Mouse (Mus musculus) bone marrow, adult 2 months (tissue): ENCODE results near the gene Ciapin1. TPM values are rescaled to one million over a fixed set of nuclear protein-coding genes. Genes with fewer than 3 reads are reported as not detected.
A peak's percentile ranks its signal among the peaks of the same experiment; 100 is the strongest.

Experiments
- H3K27ac ChIP-seq: fragments of 200-500 bp; 2 replicates; pipeline ENCODE4 v1.5.1; 2012; ENCODE audit warnings: low read depth, mild to moderate bottlenecking, control low read depth, inconsistent platforms, low read length; ENCODE audit not compliant: control insufficient read depth, poor library complexity, insufficient read depth
- H3K4me1 ChIP-seq: fragments of 200-500 bp; 2 replicates; pipeline ENCODE4 v1.6.1; 2011; ENCODE audit warnings: low read length; ENCODE audit not compliant: control insufficient read depth, insufficient read depth
- H3K4me3 ChIP-seq: fragments of 200-500 bp; replicated peaks from 2 replicates; pipeline ENCODE3; 2011; ENCODE audit warnings: mild to moderate bottlenecking, low read depth, low read length, control low read depth; ENCODE audit not compliant: control insufficient read depth
- CTCF ChIP-seq: fragments of 200-500 bp; IDR thresholded peaks from 2 replicates; pipeline ENCODE4 v1.5.1; 2011; ENCODE audit warnings: low read length, control low read depth; ENCODE audit not compliant: control insufficient read depth, insufficient read depth
- POLR2A ChIP-seq: fragments of 200-500 bp; IDR thresholded peaks from 2 replicates; pipeline ENCODE4 v1.6.1; 2011; ENCODE audit warnings: low read depth, mild to moderate bottlenecking, control low read depth, low read length, borderline replicate concordance; ENCODE audit not compliant: control insufficient read depth
- WGBS: fragments of 180-500 bp; shearing (Covaris S2); methylation state at CpG from one replicate; pipeline ENCODE4 v1.1.7; 2018; 5-methylcytosine and 5-hydroxymethylcytosine counted together
- polyA plus RNA-seq: library from polyadenylated mRNA; stranded (reverse); fragments of >200 nt; gene quantifications from 2 replicates; pipeline ENCODE4 v1.2.4, GENCODE M21; 2011; ENCODE audit warnings: low replicate concordance; ENCODE audit not compliant: missing spikeins, insufficient read depth, insufficient read length

Gene Ciapin1
- polyA plus RNA-seq, 1 experiment, result 38.1 TPM

DNA sequence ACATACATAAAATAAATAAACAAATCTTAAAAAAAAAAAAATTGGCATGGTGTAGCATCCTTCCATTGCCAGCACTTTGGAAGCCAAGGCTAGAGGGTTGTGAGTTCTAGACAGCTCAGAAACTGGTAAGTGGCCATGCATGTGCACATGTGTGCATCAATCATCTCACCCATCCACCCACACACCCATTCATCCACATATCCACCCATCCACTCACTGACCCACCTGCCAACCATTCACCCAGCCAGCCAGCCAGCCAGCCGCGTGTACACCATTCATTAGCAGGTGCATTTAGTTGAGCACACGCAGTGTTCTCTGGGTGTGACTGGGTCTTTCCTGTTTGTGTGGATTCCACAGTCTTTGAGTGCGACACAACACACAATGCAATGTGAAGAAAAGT is 32.3 kb downstream of the Ciapin1 start:
- H3K4me3 ChIP-seq, result no peak overlapping the region
- 75% methylated on average over 4 of the region's 4 CpGs for WGBS
- TF ChIP-seq CTCF (no peak), POLR2A (no peak)
- no peak overlapping the region for H3K27ac ChIP-seq
- peaks cover 3% of the 10 kb centered on the region for H3K4me1 ChIP-seq

DNA sequence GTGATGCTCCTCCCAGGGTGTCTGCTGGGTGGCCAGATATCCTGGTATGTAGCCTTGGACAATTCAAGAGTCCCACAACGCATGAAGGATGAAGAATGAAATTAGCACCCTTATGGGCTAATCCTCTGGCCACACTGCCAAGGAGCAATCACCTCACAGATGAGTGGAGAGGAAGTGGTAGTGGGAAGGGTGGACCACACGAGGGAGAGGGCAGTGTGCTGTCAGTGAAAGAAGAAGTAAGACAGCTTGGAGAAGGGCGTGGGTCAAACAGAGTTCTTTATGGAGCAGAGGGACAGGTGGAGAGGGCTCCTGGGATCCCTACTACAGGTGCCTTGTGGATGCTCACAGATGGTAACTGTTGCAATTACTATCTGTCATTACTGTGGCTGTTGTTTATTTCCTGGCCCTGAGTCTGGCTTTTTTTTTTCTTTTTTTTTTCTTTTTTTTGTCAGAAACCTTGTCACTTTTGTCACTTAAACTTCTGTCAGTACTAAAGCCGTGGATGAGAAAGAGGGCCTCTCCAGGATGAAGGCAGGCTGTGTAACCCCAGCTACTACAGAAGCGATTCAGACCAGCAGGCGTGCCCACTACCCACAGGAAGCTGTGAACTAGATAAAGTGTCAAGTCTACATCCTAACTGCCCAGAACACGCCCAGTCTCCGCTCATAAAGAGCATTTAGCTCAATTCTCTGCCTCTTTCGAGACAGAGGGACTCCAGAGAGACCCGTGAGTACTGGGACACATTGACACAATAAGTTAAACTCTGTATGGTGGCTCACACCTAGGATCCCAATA is 33.4 kb downstream of the Ciapin1 start:
- H3K27ac ChIP-seq, result no peak overlapping the region
- WGBS, result 6% methylated on average over 10 of the region's 10 CpGs
- no peak for TF ChIP-seq POLR2A
- no peak for TF ChIP-seq CTCF
- H3K4me3 ChIP-seq, result no peak overlapping the region
- peaks cover 3% of the 10 kb centered on the region for H3K4me1 ChIP-seq

DNA sequence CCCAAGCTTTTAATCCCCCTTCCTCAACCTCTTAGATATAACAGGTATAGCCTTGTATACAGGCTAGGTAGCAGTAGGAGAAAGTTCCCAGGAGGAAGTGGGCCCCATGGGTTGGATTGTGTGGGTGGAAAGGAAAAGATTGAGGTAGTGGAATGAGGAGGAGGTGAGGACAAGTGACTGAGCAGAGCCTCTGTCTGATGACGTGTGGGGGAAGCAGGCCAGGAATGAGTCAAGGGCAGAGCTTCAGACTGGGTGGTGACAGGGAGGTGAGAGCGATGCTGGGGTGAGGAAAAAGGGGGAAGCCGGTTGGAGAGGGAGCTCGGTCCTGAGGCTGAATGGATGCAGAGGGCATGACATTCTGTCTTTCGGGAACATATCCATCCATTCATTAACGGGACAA is 34.6 kb downstream of the Ciapin1 start:
- WGBS, result 68% methylated on average over 6 of the region's 6 CpGs
- no peak overlapping the region for H3K27ac ChIP-seq
- H3K4me3 ChIP-seq, result no peak overlapping the region
- H3K4me1 ChIP-seq, result peaks cover 3% of the 10 kb centered on the region
- TF ChIP-seq POLR2A, result no peak
- TF ChIP-seq CTCF, result no peak

GRCm38 (mm10) chr8:94802375-94802774 is 35.8 kb downstream of the Ciapin1 start:
- Histone ChIP-seq H3K27ac (peak overlapping the region; percentile 37; the same call in 1 of the 2 replicates), H3K4me3 (no peak overlapping the region), H3K4me1 (peaks cover 3% of the 10 kb centered on the region)
- no peak for TF ChIP-seq CTCF
- no peak for TF ChIP-seq POLR2A
- 15% methylated on average over 4 of the region's 4 CpGs for WGBS

DNA sequence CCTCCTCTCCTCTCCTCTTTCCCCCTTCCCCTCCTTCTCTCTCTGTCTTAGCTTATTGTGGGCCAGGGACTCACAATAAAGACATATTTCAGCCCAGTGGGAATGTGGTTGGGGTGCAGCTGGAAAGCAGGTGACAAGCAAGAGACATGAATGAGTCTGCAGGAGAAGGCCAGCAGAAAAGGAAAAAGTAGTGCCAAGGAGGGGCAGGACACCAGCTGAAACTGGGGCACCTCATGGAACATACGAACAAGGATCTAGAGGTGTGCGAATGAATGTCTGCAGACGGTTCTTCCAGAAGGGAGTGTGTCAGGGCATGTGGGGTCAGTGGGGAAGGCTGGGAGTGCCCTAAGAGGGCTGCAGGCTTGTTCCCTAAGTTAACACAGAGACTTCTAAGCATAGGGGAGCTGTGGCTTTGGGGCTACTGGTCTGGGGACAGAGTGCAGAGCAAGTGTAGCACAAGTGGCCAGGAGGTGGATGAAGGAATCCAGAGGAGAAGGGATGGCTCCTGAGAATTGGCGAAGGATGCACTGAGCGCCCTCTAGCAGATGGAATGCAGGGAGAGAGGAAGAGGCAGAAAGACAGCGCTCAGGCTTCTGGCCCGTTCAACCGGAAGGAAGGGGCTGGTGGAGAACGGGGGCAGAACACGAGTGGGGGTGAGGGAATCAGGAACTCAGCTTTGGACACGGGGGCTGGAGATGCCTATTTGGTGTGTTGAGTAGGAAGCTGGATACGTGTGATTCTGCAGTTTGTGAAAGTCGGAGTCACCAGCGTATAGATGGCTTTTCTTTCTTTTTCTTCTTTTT is 36.7 kb downstream of the Ciapin1 start:
- H3K4me3 ChIP-seq, result no peak overlapping the region
- TF ChIP-seq CTCF (no peak), POLR2A (no peak)
- H3K27ac ChIP-seq, result no peak overlapping the region
- H3K4me1 ChIP-seq, result peaks cover 3% of the 10 kb centered on the region
- WGBS, result 24% methylated on average over 14 of the region's 14 CpGs

DNA sequence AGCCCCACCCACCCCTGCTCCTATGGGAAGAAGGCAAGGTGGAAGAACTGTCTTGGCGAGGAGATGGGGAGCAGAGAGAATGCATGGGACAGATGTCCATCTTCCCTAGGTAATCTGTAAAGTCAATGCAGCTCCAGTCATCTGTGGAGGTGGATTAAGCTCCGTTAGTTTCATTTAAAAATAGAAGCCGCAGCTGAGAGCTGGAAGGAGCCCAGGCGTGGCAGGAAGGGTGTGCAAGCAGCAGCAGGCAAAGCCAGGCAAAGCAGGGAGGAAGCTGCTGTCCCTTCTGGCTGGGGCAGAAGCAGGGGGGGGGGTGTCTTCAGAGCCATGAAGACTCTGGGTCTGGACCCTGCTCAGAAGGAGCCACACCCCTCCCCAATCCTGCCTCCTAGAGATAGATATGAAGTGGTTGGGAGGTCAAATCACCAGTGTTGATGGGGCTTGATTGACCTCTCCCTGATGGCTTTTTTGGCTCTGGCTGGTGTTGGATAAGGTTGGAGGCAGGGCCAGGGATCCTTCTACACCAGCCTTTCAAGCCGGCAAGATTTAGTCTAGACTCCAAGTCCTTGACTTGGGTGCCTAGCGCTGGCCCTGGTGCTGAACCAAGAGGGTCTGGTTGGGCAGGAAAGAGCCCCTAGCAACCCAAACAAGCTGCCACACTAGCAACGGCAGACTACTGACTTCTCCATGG is 37.7 kb downstream of the Ciapin1 start:
- Histone ChIP-seq H3K4me3 (no peak overlapping the region), H3K27ac (no peak overlapping the region), H3K4me1 (peaks cover 3% of the 10 kb centered on the region)
- WGBS, result 25% methylated on average over 7 of the region's 7 CpGs
- TF ChIP-seq CTCF (no peak), POLR2A (no peak)

GRCm38 (mm10) chr8:94794782-94795181 is 43.4 kb downstream of the Ciapin1 start:
- Histone ChIP-seq H3K4me1 (peaks cover 2% of the 10 kb centered on the region; the same call in 1 of the 2 replicates), H3K4me3 (no peak overlapping the region), H3K27ac (no peak overlapping the region)
- 69% methylated on average over 2 of the region's 2 CpGs for WGBS
- TF ChIP-seq CTCF (peak; percentile 28; the same call in 1 of the 2 replicates), POLR2A (no peak)

GRCm38 (mm10) chr8:94794368-94794767 is 43.8 kb downstream of the Ciapin1 start:
- no peak overlapping the region for H3K27ac ChIP-seq
- 82% methylated on average over 4 of the region's 4 CpGs for WGBS

More at GRCm38 (mm10) chr8:94794368-94794767, 43.8 kb downstream of the Ciapin1 start:
- Histone ChIP-seq H3K4me3 (no peak overlapping the region), H3K4me1 (peaks cover 2% of the 10 kb centered on the region; the same call in 1 of the 2 replicates)
- TF ChIP-seq POLR2A, result no peak
- no peak for TF ChIP-seq CTCF
